Mouse (Mus musculus) 3T3-L1 (cell line): ENCODE data around the gene Iqcf6.
A peak's percentile ranks its signal among the peaks of the same experiment; 100 is the strongest.
"Not testable (repeated sequence)": the region's sequence is repeated elsewhere in the genome, so short reads cannot be mapped to it uniquely, and the experiment has no call there.

ENCODE experiments used
- DNase-seq: peaks from one replicate; pipeline ENCODE4 v3.0.0-alpha.2; 2015; ENCODE audit warnings: low read depth, low spot score

The Iqcf6 gene

DNA sequence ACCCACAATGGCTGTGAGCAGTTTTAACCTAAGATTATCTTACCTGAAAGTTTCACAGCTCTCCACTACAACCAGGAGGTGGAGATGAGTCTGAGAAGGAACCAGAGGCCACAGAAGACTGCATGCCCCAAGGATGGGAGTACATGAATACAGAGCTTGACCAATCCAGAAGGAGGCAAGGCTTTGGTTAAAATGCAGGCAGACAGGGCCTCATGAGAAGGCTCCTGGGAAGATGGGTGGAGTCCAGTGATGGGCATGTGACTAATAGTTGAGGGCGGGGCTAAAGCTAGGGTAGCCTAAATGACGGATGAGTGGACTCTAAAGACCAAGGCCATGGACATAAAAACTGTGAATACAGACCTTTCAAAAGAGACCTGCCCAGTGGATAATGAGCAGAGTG, at the start of gene Iqcf6:
Gene Iqcf6, plus strand, starts transcription at position 301 of the 400 bp plus-strand sequence.
- DNase-seq = no peak

DNA sequence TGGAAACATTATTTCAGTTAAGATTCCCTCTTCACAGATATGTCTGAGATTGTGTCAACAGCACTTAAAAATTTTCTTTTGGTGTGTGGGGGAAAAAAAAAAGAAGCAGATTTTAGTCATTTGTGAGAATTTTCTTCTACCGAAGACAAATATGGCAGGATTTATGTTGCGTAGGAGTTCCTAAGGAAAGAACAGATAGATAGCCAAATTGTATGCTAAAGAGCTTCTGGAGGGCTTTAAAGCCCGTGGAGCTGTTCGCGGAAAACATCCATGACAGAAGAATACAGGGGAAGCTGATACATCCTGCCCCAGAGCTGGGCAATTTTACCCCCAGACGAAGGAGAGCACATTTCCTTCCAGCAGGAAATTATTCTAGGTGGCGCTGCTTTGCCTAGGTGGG, 46.4 kb upstream of the Iqcf6 start:
- no peak for DNase-seq

DNA sequence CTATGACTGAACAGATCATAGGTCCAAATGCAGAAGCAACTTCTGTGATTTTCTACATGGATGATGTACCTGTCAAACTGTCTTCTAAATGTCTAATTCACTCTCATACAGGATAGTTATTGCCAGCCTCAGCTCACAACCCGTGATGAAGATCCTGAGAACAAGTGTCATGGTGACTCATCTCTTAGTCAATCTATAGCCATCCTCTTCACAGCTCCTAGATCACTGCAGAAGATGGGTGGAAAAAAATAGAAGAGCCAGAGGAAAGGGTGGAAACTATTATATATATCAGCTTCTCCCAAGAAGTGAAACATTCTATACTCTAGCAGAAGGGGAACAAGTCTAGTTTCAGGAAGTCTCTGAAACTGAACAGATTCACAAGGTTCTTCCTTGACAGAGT, 43.8 kb upstream of the Iqcf6 start:
- peak; percentile 45 for DNase-seq

DNA sequence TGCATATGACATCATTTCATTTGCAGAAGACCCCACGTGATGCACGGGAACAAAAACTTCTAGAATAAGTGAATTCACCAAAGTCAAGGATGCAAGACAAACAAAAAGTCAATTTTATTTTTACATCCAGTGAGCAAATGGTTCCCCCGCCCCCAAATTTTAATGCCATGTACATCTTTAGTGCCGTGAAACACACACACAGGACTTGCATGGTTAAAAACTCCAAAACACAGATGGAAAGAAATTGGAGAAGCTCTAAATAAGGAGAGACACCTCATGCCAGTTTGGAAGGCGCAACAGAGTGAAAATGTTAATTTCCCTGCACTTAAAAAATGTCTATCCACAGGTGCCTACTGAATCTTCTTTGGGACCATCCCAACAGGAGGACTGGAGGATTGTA, 34.2 kb upstream of the Iqcf6 start:
- DNase-seq = no peak

DNA sequence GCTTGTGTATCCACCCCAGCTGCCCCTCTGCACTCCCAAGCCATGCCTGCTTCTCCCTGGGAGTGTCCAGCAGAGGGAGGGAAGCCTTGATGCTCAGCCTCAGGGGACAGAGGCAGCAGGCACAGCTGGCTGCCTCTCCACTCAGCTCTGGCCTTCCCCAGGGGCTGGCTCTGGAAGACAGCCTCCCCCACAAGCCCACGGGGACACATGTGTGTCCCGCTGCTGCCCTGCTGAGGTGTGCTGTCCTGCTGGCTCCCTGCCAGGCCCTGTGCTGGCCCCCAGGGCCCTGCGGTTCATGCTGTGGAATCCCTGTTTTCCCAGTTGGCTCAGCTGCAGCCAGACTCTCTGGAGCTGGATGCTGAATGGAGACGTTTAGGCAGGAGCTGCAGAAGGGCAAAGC, 31.0 kb upstream of the Iqcf6 start:
- DNase-seq = not testable (repeated sequence)

DNA sequence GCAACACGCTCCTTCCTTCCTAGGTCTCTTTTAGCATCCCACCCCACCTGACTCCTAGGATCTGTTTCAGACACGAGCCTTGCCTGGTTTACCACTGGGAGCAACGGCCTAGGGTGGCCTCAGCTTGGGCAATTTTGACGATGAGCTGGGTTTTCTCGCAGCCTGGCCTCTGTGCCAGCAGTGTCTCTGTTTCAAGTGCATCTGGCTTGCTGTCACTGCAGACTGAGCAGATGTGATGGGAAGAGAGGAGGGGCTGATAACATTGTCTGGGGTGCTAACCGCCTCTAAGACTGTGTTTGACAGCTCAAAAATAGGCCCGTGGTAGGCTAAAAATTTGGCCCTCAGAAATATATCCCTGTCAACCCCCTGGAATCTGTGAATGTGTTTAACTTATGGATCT, 30.5 kb upstream of the Iqcf6 start:
- peak; percentile 56 for DNase-seq

DNA sequence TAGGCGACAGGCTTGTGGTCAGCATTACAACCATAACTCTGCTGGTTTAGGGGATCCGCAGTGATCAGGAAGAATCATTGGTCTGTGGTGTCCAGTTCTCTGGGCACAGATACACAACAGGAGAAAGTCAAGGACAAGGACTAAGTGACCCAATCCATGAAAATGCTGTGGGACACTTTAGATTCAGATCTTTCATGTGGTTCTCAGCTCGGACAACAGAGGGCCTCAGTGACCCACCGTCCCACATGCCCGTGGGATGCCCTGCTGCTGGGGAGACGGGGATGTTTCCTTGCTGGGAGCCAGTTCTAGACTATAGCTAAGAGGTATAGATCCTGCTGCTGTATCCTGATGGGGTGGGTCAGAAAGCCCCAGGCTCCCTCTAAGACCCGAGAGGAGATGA, 27.9 kb upstream of the Iqcf6 start:
- DNase-seq = no peak

DNA sequence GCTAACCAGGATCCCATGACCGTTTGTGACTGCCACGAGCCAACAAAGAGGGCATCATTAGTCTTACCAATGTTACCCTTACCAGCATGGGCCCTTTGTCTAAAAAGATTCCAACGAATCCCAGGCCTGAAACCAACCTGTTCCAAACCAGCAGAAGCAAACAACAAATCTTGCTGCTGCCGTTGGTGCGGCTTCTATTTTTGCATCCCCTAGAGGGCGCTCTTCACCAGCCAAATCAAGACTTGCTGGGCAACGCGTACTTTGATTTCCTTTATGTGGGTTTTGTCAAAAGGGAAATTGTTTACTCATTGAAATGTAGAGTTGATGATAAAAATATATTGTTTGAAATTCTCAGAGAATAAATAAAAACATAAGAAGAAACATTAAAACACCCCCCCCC, 25.8 kb upstream of the Iqcf6 start:
- DNase-seq = peak; percentile 76

DNA sequence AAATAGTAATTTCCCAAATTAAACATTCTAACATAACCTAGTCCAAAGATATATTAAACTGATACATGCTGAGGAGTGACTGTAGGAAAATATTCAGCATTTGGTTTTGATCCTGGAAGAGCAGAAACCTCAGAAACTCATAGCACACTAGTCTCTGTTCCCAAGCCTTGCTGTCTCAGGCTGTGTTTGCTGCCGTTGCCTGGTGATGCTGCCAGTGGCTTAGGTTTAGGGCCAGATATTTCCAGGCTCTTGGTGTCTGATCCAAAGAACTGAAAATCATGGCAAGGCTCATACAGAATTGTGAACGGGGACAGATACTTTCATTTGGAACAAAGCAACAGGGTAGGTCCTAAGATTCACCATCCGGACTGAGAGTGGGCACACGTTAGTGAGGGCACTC, 15.7 kb upstream of the Iqcf6 start:
- no peak for DNase-seq

DNA sequence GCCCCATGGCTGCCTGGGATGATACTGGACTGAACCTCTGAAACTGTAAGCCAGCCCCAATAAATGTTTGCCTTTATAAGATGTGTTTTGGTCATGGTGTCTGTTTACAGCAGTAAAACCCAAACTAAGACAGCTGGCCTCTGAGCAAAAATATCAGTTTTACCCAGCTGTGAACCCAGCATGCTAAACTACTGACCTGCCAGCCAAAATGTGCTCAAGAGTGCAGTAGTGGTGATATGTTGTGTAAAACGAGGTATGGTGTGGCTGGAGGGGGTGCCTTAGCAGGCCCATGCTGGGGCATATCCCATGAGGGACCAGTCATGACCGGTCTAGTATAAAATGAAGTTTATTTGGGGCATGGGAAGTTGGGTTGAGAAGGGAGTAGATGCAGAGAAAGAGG, 12.4 kb upstream of the Iqcf6 start:
- DNase-seq = no peak

DNA sequence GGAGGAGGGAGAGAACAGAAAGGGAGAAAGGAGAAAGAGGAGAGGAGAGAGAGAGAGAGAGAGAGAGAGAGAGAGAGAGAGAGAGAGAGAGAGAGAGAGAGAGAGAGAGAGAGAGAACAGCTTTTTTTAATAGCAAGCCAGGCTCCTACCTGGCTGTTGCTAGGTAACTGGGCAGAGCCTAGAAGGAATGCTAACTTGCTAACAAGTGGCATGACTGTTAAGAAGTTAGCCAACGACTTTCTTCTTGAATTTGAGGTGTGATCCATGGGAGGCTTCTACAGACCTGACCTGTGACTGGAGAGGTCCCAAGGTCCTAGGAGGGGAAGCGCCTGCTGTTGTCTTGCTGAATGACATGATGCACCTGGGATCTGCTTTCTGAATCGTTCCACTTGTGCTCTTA, 11.8 kb upstream of the Iqcf6 start:
- no peak for DNase-seq

DNA sequence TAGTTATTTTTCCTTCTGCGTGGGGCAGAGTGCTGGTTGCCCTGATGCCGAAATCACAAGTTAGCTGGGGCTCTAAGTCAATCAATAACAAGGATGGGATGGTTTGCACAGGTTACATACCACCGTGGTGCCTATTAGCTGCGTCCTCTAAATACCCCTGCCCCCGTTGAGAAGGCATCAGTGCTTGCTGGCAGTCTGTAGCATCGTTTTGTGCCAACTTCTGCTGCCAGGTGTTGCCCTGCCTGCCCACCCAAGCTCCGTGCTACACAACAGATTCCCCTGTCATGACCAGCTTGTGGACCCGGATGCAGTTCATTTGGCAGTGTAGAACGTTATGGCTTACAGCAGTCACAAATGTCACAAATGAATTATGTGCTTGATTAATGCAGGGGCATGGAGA, 10.1 kb upstream of the Iqcf6 start:
- DNase-seq = no peak

DNA sequence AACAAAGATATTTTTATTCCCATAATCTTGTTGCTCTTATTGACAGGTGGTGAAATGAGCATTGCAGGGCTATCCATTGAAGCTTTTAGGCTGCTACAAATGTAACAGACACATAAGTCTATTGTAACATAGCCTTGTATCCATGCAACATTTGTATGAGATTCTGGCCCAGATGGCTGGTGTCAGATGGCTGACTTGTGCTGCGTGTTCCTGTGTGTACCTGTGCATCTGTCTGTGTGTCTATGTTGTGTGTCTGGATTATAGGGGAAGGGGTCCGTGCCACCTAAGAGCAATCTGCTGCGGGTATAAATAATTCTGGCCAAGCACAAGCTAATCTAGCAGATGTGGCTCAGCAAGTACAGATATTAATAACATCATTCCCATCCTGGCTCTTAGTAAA, 8.9 kb upstream of the Iqcf6 start:
- no peak for DNase-seq

DNA sequence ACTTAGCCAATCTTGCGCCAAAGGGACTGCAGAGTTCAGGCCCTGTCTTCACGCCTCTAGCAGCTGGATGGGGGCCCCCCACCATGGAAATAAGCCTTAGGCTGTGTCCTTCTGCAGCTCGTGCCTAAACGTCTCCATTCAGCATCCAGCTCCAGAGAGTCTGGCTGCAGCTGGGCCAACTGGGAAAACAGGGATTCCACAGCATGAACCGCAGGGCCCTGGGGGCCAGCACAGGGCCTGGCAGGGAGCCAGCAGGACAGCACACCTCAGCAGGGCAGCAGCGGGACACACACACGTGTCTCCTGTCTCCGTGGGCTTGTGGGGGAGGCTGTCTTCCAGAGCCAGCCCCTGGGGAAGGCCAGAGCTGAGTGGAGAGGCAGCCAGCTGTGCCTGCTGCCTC, 1.4 kb downstream of the Iqcf6 start:
- DNase-seq = peak; percentile 77

DNA sequence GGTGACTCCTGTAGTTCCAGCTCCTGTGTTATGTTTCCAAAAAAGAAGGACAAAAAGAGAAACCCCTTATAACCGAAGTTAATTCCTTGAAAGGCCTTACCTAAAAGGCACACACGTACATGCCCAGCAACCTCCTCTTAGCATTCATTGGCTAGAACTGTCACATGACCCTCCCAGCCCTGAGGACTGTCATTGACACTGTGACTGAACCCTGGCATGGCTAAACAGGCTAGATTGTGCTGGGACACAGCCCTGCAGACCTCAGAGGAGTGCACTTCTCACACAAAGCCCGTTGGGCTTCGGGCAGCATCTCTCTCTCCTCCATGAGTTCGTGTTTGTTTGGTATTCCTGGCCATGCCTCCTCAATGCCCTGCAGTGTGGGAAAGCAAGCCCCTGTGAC, 5.8 kb downstream of the Iqcf6 start:
- no peak for DNase-seq

DNA sequence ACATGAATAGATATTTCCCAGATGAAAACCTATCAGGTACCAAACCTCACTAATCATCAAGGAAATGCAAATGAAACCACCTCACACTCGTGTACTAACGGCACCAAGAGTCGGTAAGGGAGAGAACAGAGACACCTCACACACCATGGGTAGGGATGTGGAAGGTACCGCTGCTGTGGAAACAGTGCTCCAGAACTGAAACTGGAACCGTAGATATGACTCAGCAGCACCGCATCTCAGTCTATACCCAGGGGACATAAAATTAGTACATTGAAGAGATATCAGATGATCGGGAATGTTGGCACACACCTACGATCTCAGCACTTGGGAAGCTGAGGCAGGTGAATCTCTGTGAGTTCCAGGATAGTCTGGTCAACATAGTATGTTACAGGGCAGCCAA, 11.8 kb downstream of the Iqcf6 start:
- DNase-seq = no peak

DNA sequence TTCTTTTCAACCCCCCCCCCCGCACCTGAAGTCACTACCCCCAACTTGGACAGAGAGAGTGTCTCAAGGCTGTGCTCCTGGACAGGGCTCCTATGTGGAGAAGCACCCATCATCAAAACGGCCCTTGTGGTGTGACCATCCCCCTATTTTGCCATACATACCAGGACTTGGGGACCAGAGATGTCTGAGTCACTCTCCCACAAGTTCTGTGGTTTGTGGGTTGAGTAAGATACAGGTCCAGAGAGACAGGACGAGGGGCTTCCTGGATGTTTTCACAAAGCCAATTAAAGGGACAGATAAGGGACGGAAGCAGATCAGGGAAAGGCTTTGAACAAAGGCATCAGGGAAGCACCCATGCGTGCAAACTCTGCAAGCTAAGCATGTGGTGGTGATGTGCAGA, 15.0 kb downstream of the Iqcf6 start:
- peak; percentile 51 for DNase-seq

DNA sequence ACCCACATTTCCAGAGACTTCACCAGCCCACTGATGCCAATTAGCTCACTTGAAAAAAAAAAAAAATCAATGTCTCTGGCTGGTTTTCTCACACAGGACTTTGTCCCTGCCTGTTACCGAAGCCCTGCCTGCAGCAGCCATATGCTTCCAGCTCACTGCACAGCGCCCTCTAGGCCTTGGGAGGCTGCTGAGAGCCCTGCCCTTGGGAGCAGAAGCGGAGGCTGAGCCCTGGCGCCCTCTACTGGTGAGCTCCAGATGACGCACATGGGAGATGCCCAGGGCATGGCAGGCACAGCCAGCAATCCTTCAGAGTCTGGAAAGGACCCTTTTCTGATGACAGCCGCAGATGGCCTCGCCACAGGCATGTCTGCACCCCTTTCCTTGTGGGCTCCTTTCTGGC, 16.7 kb downstream of the Iqcf6 start:
- DNase-seq = peak; percentile 78

DNA sequence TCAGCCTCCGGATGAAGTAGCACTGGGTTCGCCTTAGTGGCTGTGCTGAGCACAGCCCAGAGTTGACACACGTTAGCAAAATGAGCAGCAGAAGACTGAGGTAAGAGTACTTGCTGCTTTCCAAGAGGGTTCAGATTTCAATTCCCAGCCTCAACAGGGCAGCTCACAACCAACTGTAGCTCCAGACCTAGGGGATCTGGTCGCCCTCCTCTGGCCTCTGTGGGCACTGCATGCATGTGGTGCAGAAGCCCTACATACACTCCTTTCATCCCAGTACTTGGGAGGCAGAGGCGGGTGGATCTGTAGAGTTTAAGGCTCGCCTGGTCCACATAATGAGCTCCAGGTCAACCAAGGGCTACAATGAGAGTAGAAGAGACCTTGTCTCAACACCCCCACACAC, 17.4 kb downstream of the Iqcf6 start:
- peak; percentile 59 for DNase-seq

DNA sequence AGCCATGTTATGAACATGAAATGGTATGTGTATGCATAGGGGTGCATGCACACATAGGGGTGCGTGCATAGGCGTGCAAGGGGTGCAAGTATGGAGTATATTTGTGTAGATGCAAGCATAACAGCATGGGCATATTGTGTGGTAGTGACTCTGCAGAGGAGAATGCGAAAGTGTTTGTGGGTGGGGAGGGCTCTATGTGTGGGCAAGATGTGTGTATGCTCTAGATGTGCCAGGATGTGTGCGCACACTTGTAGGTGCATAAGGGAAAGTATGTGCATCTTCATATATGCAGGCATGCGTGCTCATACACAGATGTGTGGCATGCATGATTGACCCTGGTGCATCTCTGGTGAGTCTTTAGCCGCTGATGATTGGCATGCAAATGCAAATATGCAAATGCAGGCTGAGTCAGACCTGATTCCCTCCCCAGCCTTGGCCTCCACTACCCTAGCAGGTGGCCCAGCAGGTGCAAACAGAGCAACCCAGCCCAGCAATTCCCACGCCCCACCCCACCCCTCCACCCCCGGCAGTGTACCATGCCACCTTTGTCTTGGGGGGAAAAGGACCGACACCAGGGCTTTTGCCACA, 19.4 kb downstream of the Iqcf6 start:
- DNase-seq = no peak

DNA sequence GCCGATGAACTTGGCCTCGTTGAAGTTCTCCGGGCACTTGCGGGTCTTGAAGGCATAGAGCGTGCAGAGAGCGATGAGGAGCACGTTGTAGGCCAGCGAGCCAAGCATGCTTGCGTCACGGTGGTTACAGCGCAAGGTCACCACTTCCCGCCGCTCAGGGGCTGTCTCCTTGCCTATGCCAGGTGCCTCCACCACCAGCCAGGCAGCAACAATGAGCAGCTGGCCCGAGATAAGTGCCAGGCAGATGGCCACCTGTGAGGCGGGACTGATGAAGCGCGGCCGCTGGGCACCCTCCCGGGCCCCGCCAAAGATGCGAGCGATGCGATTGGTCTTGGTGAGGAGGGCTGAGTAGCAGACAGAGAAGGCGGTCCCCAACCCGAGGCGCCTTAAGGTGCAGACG, 20.8 kb downstream of the Iqcf6 start:
- no peak for DNase-seq

DNA sequence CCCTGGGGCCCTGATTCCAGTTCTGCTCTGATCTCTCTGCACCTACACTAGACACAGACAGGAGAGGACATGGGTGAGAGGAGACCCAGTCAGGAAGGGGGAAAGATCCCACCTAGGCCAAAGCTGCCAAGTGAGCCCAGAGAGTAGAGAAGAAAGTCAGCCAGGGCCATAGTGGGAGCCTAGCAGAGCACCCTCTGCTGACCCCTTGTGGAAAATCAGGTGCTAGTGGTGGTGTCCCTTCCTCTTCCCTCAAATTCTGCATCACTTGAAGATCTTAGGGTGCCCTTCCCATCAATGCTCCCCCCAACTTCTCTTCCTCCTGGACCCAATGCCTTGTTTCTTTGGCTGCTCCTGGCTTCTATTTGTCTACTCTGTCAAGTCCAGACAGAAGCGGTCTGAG, 26.3 kb downstream of the Iqcf6 start:
- DNase-seq = peak; percentile 46

DNA sequence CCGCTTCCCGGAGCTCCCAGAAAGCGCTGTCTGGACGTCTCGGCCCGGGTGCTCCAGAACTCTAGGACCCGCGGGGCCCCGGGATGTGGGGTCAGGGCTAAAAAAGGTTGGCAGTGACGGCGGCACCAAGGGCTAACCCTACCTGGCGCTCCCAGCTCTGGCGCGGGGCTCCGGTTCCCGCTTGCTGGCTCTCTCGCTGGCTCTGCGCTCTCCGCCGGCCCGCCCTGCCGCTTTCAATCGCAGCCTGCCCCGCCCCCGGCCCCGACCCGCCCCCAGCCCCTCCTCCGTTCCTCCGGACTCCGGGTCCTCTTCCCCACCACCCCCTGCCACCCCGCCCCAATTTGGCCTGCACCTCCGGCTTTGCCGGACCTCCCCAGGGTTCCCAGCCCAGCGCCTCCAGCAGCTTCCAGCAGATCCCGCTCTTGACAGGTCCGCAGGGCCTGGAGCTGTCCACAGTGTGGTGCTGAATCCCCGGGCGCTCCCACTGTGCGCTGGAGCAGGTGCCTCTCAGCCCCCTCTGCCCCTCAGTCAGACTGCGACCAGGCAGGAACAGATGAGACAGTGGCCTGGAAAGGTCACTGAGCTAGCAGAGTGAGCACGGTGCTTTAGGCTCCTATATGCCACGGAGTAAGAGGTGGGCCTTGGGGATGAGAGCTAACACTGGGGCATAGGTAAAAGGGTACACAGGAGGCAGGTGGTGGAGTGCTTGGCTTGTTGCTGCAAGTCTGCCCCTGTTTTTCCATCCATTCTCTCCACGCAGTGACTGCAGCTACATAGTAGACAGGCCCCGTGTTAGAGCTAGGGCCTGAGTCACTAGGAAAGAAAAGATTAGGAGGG, 29.7 kb downstream of the Iqcf6 start, which contains the start of gene Grm2:
Gene Grm2, minus strand, starts transcription at position 199 of the 837 bp plus-strand sequence.
- DNase-seq = no peak
